Mouse (Mus musculus) forebrain, embryonic 12.5 days (tissue): ENCODE measurements at regions not wholly inside any gene's neighbourhood (a gene's known extent, or its start where the extent isn't known, plus 50 kb on each side); places are given as distances from the start of the nearest gene placed in this dataset.
A peak's percentile ranks its signal among the peaks of the same experiment; 100 is the strongest.

ENCODE experiments used
- ATAC-seq: fragments of 200-750 bp; cut with Nextera tagmentation; 2 replicates; pipeline ENCODE4 v1.8.0; 2017; ENCODE audit warnings: moderate TSS enrichment; ENCODE audit not compliant: low FRiP score
- H3K27ac ChIP-seq: fragments of 300-500 bp; sonication (generic); 2 replicates; pipeline ENCODE4 v1.5.1; 2016; ENCODE audit warnings: mild to moderate bottlenecking
- H3K27me3 ChIP-seq: fragments of 300-500 bp; sonication (generic); 2 replicates; pipeline ENCODE4 v1.6.1; 2016; ENCODE audit warnings: mild to moderate bottlenecking
- H3K36me3 ChIP-seq: fragments of 300-500 bp; sonication (generic); replicated peaks from 2 replicates; pipeline ENCODE4 v1.6.1; 2016; ENCODE audit warnings: mild to moderate bottlenecking
- H3K4me1 ChIP-seq: fragments of 300-500 bp; sonication (generic); 2 replicates; pipeline ENCODE4 v1.6.1; 2016
- H3K4me2 ChIP-seq: fragments of 300-500 bp; sonication (generic); 2 replicates; pipeline ENCODE4 v1.6.1; 2016; ENCODE audit warnings: mild to moderate bottlenecking, moderate library complexity
- H3K4me3 ChIP-seq: fragments of 300-500 bp; sonication (generic); replicated peaks from 2 replicates; pipeline ENCODE4 v1.5.1; 2016; ENCODE audit warnings: mild to moderate bottlenecking
- H3K9ac ChIP-seq: fragments of 300-500 bp; sonication (generic); 2 replicates; pipeline ENCODE4 v1.6.1; 2016; ENCODE audit warnings: mild to moderate bottlenecking
- H3K9me3 ChIP-seq: fragments of 300-500 bp; sonication (generic); 2 replicates; pipeline ENCODE4 v1.6.1; 2016
- WGBS: fragments of 180-500 bp; shearing (Covaris S2); methylation state at CpG from one replicate; pipeline ENCODE4 v1.1.7; 2016; 5-methylcytosine and 5-hydroxymethylcytosine counted together

DNA sequence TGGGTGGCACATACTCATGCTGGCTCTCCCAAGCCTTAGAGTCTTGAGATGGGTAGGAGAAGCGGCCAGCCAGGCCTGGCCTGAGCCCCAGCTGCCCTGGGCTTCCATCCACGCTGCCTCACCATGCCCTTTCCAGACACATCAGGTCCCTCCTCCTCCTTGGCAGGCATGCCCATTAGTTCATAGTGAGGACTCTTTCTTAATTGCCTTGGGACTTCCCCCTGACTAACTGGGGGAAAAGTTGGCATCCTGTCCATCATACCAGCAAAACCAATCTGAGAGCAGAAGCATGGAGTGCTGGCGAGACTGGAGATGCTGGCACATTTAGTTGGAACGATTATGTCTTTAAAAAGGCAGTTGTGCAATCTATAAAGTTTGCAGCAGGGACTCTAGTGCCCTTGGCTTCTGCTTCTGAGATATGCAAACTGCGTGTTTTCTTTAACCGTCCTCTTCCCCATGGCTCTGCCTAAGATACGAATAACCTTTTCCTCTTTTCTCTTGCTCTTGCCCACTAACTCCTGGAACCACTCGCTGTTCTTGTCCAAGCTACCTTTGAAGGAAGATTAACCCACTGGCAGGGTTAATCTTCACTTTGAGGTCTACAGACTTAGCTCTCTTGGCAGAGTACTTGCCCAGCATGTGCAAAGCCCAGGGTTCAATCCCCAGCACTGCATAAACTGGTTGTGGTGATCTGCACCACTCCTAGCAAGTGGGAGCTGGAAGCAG, 62.2 kb upstream of the Tle3 start:
- H3K27me3 ChIP-seq: peaks cover 58% of the 10 kb centered on the region
- no peak overlapping the region for H3K9ac ChIP-seq
- peaks cover 43% of the 10 kb centered on the region for H3K4me1 ChIP-seq
- no peaks in the 10 kb centered on the region for H3K36me3 ChIP-seq
- H3K9me3 ChIP-seq: no peaks in the 10 kb centered on the region
- ATAC-seq: no peak
- WGBS: 83% methylated on average over 8 of the region's 8 CpGs
- H3K27ac ChIP-seq: no peak overlapping the region
- no peak overlapping the region for H3K4me2 ChIP-seq
- no peak overlapping the region for H3K4me3 ChIP-seq

DNA sequence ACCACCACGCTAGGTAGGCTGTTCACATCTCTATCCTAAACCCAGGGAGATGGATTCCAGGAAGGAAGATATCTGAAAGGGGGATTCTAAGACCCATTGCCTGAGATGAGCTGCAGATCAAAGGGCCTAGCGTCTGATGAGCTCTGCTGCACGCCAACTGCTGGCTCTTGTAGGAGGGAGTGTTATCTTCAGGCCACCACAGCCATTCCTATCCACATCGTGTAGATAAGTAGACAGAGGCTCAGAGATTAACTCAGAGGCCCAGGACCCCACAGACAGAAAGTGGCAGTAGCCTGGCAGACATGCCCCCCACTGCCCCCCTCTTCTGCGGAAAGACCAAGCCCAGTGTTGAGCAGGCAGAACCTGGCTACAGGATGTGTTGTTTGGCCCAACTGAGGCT, 61.6 kb upstream of the Tle3 start:
- no peaks in the 10 kb centered on the region for H3K9me3 ChIP-seq
- ATAC-seq: no peak
- peaks cover 49% of the 10 kb centered on the region for H3K4me1 ChIP-seq
- H3K4me2 ChIP-seq: no peak overlapping the region
- H3K4me3 ChIP-seq: no peak overlapping the region
- no peak overlapping the region for H3K9ac ChIP-seq
- 75% methylated on average over 5 of the region's 5 CpGs for WGBS
- no peak overlapping the region for H3K27ac ChIP-seq
- H3K36me3 ChIP-seq: no peaks in the 10 kb centered on the region
- H3K27me3 ChIP-seq: peaks cover 60% of the 10 kb centered on the region

DNA sequence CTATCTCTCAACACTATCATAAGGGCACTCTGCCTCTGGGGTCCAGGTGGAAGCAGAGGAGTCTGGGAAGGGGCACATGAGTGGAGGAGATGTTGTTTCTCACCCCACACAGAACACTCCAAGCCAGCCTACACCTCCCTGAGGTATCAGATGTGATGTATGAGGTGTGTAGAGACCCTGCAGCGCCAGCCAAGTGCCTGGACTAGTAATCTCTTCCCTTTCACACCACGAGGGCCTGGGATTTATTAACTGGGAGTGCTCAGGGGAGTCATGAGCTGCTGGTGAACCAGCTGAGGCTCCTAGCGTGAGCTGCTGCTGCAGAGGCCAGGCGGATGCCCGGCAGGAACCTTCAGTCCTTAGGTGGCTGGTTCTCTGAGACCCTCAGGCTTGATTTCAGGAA, 60.6 kb upstream of the Tle3 start:
- Histone ChIP-seq H3K9me3 (no peaks in the 10 kb centered on the region), H3K27me3 (peaks cover 63% of the 10 kb centered on the region), H3K36me3 (no peaks in the 10 kb centered on the region), H3K4me3 (no peak overlapping the region), H3K4me2 (no peak overlapping the region), H3K27ac (no peak overlapping the region), H3K9ac (no peak overlapping the region), H3K4me1 (peaks cover 59% of the 10 kb centered on the region)
- WGBS: 45% methylated on average over 5 of the region's 5 CpGs
- no peak for ATAC-seq

DNA sequence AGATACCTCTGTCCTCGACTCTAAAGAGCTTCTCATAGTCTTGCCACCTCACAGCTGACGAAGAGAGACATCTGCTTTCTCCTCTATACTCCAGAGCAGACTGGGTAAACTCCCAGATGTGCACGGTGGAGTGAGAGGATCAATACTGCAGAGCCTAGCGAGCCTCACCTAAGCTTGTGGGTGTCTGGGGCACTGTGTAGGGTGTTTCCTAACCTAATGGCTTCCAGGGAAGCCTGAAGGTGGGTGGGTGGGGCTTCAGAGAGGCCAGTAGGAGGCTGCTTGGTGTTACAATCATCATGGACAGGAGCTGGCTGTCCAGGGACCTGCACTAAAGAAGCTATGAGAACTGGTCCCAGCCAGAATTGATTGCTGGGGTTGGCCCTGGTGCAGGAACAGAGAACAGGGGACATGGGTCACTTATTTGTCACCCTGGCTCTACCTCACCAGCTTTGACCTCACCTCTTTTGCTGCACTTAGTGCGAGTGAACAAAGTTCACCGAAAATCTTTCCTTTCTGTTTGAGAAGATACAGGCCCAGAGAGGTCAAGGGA, 57.5 kb upstream of the Tle3 start:
- ATAC-seq: no peak
- 67% methylated on average over 6 of the region's 6 CpGs for WGBS
- Histone ChIP-seq H3K36me3 (no peaks in the 10 kb centered on the region), H3K9me3 (no peaks in the 10 kb centered on the region), H3K4me1 (peaks cover 67% of the 10 kb centered on the region), H3K27ac (no peak overlapping the region), H3K4me3 (no peak overlapping the region), H3K27me3 (peaks cover 52% of the 10 kb centered on the region), H3K4me2 (no peak overlapping the region), H3K9ac (no peak overlapping the region)

DNA sequence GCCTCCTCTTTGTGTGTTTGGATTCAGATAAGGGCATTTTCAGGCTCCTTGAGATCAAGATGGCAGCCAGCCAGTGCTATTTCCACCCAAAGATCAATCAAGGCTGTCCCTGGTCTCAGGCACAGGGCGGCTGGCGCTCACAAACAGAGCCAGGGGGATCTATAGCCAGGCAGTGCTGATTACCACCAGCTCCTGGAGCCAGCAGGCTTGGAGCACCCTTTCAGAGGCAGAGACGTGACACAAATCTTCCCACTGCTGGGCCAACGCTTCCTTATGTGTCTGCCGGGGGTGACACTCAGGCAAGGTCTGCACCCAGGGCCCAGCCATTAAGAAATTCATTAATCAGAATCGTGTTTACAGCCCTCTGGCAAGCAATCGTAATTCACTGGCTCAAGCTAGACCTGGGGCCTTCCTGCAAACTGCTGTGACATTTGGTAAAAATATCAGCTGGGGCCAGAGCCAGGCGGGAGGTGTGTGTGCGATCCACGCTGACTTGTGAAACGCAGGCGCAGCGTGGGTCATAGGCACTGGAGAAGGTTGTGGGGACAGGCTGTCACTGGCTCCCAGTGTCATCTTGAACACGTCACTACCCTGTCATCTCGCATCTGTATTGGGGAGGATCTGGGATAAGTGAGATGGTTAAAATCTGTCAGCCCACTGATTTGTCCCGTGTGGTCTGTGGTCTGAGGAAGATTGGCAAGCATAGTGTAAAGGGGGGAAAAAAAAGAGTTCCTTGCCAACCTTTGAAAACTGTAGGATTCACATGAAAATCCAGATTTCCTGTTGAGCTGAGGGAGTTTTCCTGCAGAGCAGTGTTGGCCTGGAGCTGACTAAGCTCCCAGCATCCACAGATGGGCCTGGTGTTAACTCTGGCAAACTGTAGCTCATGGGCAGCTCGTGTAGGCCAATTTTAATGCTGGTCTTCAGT, 56.5 kb upstream of the Tle3 start:
- Histone ChIP-seq H3K9me3 (no peaks in the 10 kb centered on the region), H3K9ac (0 out of 2 replicates have a peak overlapping the region, but pooled peaks have one; percentile 2), H3K4me1 (peaks cover 67% of the 10 kb centered on the region), H3K4me3 (no peak overlapping the region), H3K36me3 (no peaks in the 10 kb centered on the region), H3K27ac (peak overlapping the region; percentile 46), H3K4me2 (no peak overlapping the region), H3K27me3 (peaks cover 49% of the 10 kb centered on the region)
- WGBS: 59% methylated on average over 17 of the region's 17 CpGs
- 0 out of 2 replicates have a peak, but pooled peaks have one; percentile 28 for ATAC-seq

DNA sequence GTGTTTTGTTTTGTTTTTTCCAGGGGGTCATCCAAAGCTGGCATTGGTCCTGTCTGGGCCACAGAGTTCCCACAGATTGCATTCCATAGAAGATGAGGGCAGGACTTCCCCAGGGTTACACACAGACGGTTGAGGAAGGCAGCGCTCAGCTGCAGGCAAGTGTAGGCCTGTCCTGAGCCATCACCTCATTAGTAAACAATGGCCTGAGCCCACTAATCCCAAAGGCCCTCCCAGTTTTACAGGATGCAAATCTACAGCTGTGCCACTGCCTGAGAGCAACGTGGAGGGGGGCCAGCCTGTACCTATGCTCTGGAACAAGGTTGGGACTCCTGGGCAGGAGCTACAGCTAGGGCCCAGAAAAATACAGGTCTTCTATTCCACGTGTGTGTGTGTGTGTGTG, 55.7 kb upstream of the Tle3 start:
- WGBS: 9% methylated on average over 4 of the region's 4 CpGs
- peak overlapping the region; percentile 2; the same call in 1 of the 2 replicates for H3K9ac ChIP-seq
- no peaks in the 10 kb centered on the region for H3K9me3 ChIP-seq
- ATAC-seq: peak; percentile 53; the same call in 1 of the 2 replicates
- no peak overlapping the region; the same call in 1 of the 2 replicates for H3K27ac ChIP-seq
- no peaks in the 10 kb centered on the region for H3K36me3 ChIP-seq
- peaks cover 46% of the 10 kb centered on the region for H3K27me3 ChIP-seq
- no peak overlapping the region for H3K4me3 ChIP-seq
- H3K4me1 ChIP-seq: peaks cover 59% of the 10 kb centered on the region
- H3K4me2 ChIP-seq: no peak overlapping the region

DNA sequence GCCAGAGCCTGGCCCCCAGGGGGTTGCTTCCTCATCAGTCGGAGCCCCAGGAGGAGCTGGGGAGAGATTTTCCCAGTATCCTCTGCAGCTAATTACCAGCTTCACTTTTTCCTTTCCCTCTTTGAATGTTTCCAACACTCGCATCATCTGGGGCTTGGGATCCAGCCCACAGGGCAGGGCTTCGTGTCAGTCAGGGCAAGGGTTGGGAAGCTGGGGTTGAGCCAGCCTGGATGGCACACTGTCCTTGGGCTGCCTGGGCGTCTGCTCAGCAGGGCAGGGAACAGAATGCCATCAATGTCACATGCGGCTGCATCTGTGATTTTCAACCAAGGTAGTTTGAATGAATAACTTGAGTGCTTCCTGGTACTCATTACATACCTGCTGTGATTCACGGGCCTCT, 52.4 kb upstream of the Tle3 start:
- no peaks in the 10 kb centered on the region for H3K9me3 ChIP-seq
- peaks cover 33% of the 10 kb centered on the region for H3K27me3 ChIP-seq
- H3K27ac ChIP-seq: 0 out of 2 replicates have a peak overlapping the region, but pooled peaks have one; percentile 19
- no peak overlapping the region for H3K4me2 ChIP-seq
- WGBS: 45% methylated on average over 6 of the region's 6 CpGs
- no peaks in the 10 kb centered on the region for H3K36me3 ChIP-seq
- peaks cover 51% of the 10 kb centered on the region for H3K4me1 ChIP-seq
- no peak overlapping the region for H3K9ac ChIP-seq
- no peak overlapping the region for H3K4me3 ChIP-seq
- no peak for ATAC-seq

DNA sequence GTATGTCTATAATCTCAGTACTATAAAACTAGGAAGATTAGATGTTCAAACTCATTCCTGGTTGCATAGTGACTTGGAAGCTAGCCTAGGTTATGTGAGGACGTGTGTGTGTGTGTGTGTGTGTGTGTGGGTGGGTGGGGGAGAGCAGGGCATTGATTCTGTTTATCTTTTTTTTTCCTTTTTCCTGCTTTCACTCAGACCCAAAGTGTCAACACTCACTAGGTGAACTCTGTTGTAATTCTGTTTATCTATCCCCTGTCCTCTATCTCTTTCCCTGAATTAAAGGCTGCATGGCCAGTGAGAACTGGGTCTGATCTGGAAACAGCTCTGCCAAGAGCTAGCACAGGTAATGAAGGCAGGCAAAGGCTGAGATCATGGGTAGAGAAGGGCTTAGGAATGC, 50.9 kb upstream of the Tle3 start:
- Histone ChIP-seq H3K4me1 (peaks cover 47% of the 10 kb centered on the region), H3K27ac (no peak overlapping the region), H3K9me3 (no peaks in the 10 kb centered on the region), H3K9ac (no peak overlapping the region), H3K4me3 (no peak overlapping the region), H3K27me3 (peaks cover 34% of the 10 kb centered on the region), H3K4me2 (no peak overlapping the region), H3K36me3 (no peaks in the 10 kb centered on the region)
- WGBS: 92% methylated on average over 1 of the region's 1 CpGs
- no peak for ATAC-seq

DNA sequence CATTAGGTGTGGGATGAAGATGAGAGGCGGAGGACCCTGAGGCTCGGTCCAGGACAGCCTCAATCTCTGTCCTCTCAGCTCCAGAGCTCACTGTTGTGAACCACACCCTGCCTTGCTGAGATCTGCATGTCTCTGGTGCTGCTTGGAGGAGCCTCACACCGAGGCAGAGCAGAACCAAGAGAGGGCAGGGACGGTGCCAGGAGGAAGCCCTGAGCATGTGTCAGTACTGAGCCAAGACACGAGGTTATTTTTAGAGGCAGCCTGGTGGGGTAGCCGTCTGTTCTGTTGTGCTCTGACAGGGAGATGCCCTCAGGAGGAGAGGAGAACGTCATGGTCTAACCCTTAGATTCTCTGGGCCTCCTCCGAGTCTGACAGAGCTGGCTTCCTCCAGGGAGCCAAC, 50.3 kb upstream of the Tle3 start:
- H3K36me3 ChIP-seq: no peaks in the 10 kb centered on the region
- H3K9me3 ChIP-seq: no peaks in the 10 kb centered on the region
- H3K4me2 ChIP-seq: no peak overlapping the region
- H3K4me1 ChIP-seq: peaks cover 46% of the 10 kb centered on the region
- H3K27me3 ChIP-seq: peaks cover 35% of the 10 kb centered on the region
- no peak overlapping the region for H3K4me3 ChIP-seq
- WGBS: 80% methylated on average over 8 of the region's 8 CpGs
- no peak overlapping the region for H3K9ac ChIP-seq
- no peak for ATAC-seq
- H3K27ac ChIP-seq: no peak overlapping the region

DNA sequence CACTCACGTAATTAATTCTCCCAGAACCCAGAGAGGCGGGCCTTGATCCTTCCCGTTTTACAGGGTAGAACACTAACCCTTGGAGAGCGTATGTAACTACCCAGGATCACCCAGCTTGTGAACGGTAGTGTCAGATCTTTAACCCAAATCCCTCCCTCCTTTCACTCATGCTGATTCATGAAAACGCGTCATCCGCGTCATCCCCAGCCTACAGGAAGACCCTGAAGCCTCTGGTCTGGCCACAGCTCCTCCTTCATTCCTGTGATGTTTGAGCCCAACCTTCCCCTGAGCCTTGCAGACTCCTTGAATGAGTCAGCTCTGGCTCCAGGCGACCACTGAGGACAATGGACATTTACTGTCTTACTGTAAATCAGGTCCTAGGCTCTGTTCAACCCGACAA, 49.8 kb upstream of the Tle3 start:
- H3K9ac ChIP-seq: no peak overlapping the region
- peaks cover 45% of the 10 kb centered on the region for H3K4me1 ChIP-seq
- H3K27me3 ChIP-seq: peaks cover 37% of the 10 kb centered on the region
- H3K4me3 ChIP-seq: no peak overlapping the region
- no peak overlapping the region for H3K4me2 ChIP-seq
- H3K9me3 ChIP-seq: no peaks in the 10 kb centered on the region
- no peak overlapping the region for H3K27ac ChIP-seq
- H3K36me3 ChIP-seq: no peaks in the 10 kb centered on the region
- no peak for ATAC-seq
- WGBS: 75% methylated on average over 11 of the region's 11 CpGs
